In the genomic region with DNA sequence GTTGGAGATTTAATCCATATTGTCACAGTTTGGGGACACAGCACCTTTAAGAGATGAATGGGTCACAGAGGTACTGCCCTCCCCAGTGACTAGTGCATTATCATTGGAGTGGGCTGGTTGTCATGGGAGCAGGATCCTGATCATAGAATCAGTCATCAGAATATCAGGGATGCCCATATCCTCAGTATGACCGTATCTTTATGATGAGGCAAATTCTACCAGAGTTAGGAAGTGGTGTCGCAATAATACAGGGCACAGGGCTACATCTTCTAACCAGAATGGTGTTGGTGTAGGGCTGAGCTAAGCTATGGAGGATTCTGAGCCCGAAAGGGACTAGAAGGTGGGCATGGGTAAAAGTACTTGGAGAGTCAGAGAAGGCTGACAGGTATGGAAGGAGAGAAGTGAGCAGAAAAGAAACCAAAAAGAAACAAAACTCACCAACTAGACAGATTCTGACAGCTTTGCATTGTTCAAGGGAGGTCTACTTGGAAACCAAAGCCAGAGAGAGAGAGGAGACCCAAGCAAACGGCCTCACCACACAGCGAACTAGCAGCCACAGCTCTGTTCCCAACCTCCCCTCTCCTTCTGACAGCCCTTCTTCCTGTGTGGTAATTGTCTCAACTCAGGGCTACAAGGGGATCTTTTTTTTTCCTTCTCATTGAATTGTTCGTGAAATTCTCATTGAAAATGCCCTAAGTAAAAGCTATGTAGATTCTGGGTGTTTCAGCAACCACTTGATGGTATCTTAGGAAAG, we compare ENCODE assay signal across 10 mouse cellular contexts.
"Had no signal": no experiment of that assay in that cellular context is flagged by ENCODE, and none has a peak within 500 bp of the region (broad histone marks: within the 10 kb centered on the region; RNA-seq: fewer than 3 reads in every experiment).

No protein-coding gene starts in this region.

- DNase-seq: kidney, postnatal 36 days; layer of hippocampus, adult 9-11 months; layer of hippocampus, postnatal 36 days; thymus, postnatal 4 days had no signal

- H3K9me3 ChIP-seq: limb, embryonic 15.5 days; liver, embryonic 12.5 days; midbrain, embryonic 13.5 days; neural tube, embryonic 12.5 days had no signal

- H3K36me3 ChIP-seq: limb, embryonic 15.5 days; liver, embryonic 12.5 days; midbrain, embryonic 13.5 days; neural tube, embryonic 12.5 days had no signal

- H3K9ac ChIP-seq: limb, embryonic 15.5 days; liver, embryonic 12.5 days; midbrain, embryonic 13.5 days; neural tube, embryonic 12.5 days had no signal

- H3K4me2 ChIP-seq: limb, embryonic 15.5 days; liver, embryonic 12.5 days; midbrain, embryonic 13.5 days; neural tube, embryonic 12.5 days had no signal

- H3K4me3 ChIP-seq: limb, embryonic 15.5 days; liver, embryonic 12.5 days; midbrain, embryonic 13.5 days; neural tube, embryonic 12.5 days had no signal

- H3K27ac ChIP-seq: kidney, postnatal 0 days; limb, embryonic 15.5 days; liver, embryonic 12.5 days; midbrain, embryonic 13.5 days; neural tube, embryonic 12.5 days; stomach, postnatal 0 days had no signal

- H3K27me3 ChIP-seq: limb, embryonic 15.5 days; liver, embryonic 12.5 days; neural tube, embryonic 12.5 days had no signal

- H3K4me1 ChIP-seq: liver, embryonic 12.5 days; neural tube, embryonic 12.5 days had no signal

- ATAC-seq: liver, embryonic 12.5 days; midbrain, embryonic 13.5 days had no signal
